Mouse (Mus musculus) testis, adult 2 months (tissue): ENCODE data around the gene Rell1. TPM values are rescaled to one million over a fixed set of nuclear protein-coding genes. Genes with fewer than 3 reads are reported as not detected.

Source experiments
- H3K27ac ChIP-seq: fragments of 200-500 bp; 2 replicates; pipeline ENCODE4 v1.5.1; 2012; ENCODE audit warnings: low read depth, low read length; ENCODE audit not compliant: control insufficient read depth, insufficient read depth
- H3K27me3 ChIP-seq: fragments of 200-500 bp; 2 replicates; pipeline ENCODE4 v1.6.1; 2012; ENCODE audit warnings: mild to moderate bottlenecking, low read length, moderate library complexity; ENCODE audit not compliant: control insufficient read depth, insufficient read depth
- H3K36me3 ChIP-seq: fragments of 200-500 bp; 2 replicates; pipeline ENCODE4 v1.6.1; 2012; ENCODE audit warnings: mild to moderate bottlenecking, low read length; ENCODE audit not compliant: control insufficient read depth, insufficient read depth
- H3K4me1 ChIP-seq: fragments of 200-500 bp; 2 replicates; pipeline ENCODE4 v1.6.1; 2012; ENCODE audit warnings: low read length; ENCODE audit not compliant: control insufficient read depth, insufficient read depth
- H3K4me3 ChIP-seq: fragments of 200-500 bp; 2 replicates; pipeline ENCODE4 v1.5.1; 2012; ENCODE audit warnings: low read depth, mild to moderate bottlenecking, low read length, moderate library complexity, mixed read lengths; ENCODE audit not compliant: control insufficient read depth
- CTCF ChIP-seq: fragments of 200-500 bp; IDR thresholded peaks from 2 replicates; pipeline ENCODE4 v1.5.1; 2012; ENCODE audit warnings: low read depth, mild to moderate bottlenecking, inconsistent platforms, low read length, moderate library complexity; ENCODE audit not compliant: control insufficient read depth, insufficient read depth, insufficient replicate concordance
- POLR2A ChIP-seq: fragments of 200-500 bp; IDR thresholded peaks from 2 replicates; pipeline ENCODE4 v1.6.1; 2012; ENCODE audit warnings: low read depth, mild to moderate bottlenecking, inconsistent platforms, low read length, moderate library complexity; ENCODE audit not compliant: control insufficient read depth
- polyA plus RNA-seq: library from polyadenylated mRNA; depleted of rRNA; stranded (reverse); fragments of >200 nt; gene quantifications from 2 replicates; pipeline ENCODE4 v1.2.3, GENCODE M21; 2012; rRNA removed

The Rell1 gene
- 0.54 and 0.95 TPM in 2 replicates for polyA plus RNA-seq

GRCm38 (mm10) chr5:63968443-63969415, at the start of gene Rell1:
Gene Rell1 (minus strand): TSS chr5:63968897.
- no peak within 1 kb of the TSS for H3K27ac ChIP-seq
- H3K4me3 ChIP-seq, result peak within 1 kb of the TSS; percentile 87

GRCm38 (mm10) chr5:64012596-64013366, 44.1 kb upstream of the Rell1 start:
- Histone ChIP-seq H3K27ac (no peak overlapping the region), H3K36me3 (no peaks in the 10 kb centered on the region), H3K4me1 (no peaks in the 10 kb centered on the region), H3K27me3 (no peaks in the 10 kb centered on the region), H3K4me3 (no peak overlapping the region)
- TF ChIP-seq CTCF, result no peak
- no peak for TF ChIP-seq POLR2A

More at GRCm38 (mm10) chr5:63968443-63969415, at the start of gene Rell1:
- Histone ChIP-seq H3K36me3 (no peaks in the 10 kb centered on the region), H3K4me1 (peaks cover 7% of the 10 kb centered on the region; the same call in 1 of the 2 replicates), H3K27me3 (no peaks in the 10 kb centered on the region)
- TF ChIP-seq CTCF, result no peak
- no peak for TF ChIP-seq POLR2A

- no peak overlapping the region for H3K4me3 ChIP-seq
- TF ChIP-seq CTCF (no peak), POLR2A (no peak)
- H3K27me3 ChIP-seq, result no peaks in the 10 kb centered on the region
Measured at GRCm38 (mm10) chr5:64006548-64006947, 37.9 kb upstream of the Rell1 start.

GRCm38 (mm10) chr5:64003302-64003701, 34.6 kb upstream of the Rell1 start:
- Histone ChIP-seq H3K36me3 (no peaks in the 10 kb centered on the region), H3K4me1 (no peaks in the 10 kb centered on the region), H3K27ac (no peak overlapping the region), H3K4me3 (no peak overlapping the region), H3K27me3 (no peaks in the 10 kb centered on the region)
- TF ChIP-seq POLR2A (no peak), CTCF (no peak)

More at GRCm38 (mm10) chr5:64006548-64006947, 37.9 kb upstream of the Rell1 start:
- H3K36me3 ChIP-seq, result no peaks in the 10 kb centered on the region
- no peak overlapping the region for H3K27ac ChIP-seq
- no peaks in the 10 kb centered on the region for H3K4me1 ChIP-seq

- H3K4me1 ChIP-seq, result no peaks in the 10 kb centered on the region
- no peak overlapping the region for H3K27ac ChIP-seq
- TF ChIP-seq POLR2A (no peak), CTCF (no peak)
- no peak overlapping the region for H3K4me3 ChIP-seq
- H3K36me3 ChIP-seq, result no peaks in the 10 kb centered on the region
- no peaks in the 10 kb centered on the region for H3K27me3 ChIP-seq
Measured at GRCm38 (mm10) chr5:63993865-63994264, 25.2 kb upstream of the Rell1 start.

GRCm38 (mm10) chr5:63990675-63991074, 22.0 kb upstream of the Rell1 start:
- no peak overlapping the region for H3K4me3 ChIP-seq
- H3K4me1 ChIP-seq, result no peaks in the 10 kb centered on the region
- H3K27me3 ChIP-seq, result no peaks in the 10 kb centered on the region
- H3K36me3 ChIP-seq, result no peaks in the 10 kb centered on the region
- no peak overlapping the region for H3K27ac ChIP-seq
- no peak for TF ChIP-seq CTCF
- no peak for TF ChIP-seq POLR2A

GRCm38 (mm10) chr5:63986337-63986736, 17.6 kb upstream of the Rell1 start:
- TF ChIP-seq CTCF, result no peak
- no peak for TF ChIP-seq POLR2A
- Histone ChIP-seq H3K4me1 (no peaks in the 10 kb centered on the region), H3K27ac (no peak overlapping the region), H3K4me3 (no peak overlapping the region), H3K36me3 (no peaks in the 10 kb centered on the region), H3K27me3 (no peaks in the 10 kb centered on the region)

GRCm38 (mm10) chr5:63982296-63982695, 13.6 kb upstream of the Rell1 start:
- H3K27me3 ChIP-seq, result no peaks in the 10 kb centered on the region
- no peaks in the 10 kb centered on the region for H3K4me1 ChIP-seq
- no peak overlapping the region for H3K27ac ChIP-seq
- TF ChIP-seq POLR2A, result no peak
- TF ChIP-seq CTCF, result no peak
- no peak overlapping the region for H3K4me3 ChIP-seq
- H3K36me3 ChIP-seq, result no peaks in the 10 kb centered on the region
